Mouse (Mus musculus): ENCODE data around the gene Nmt2.
A peak's percentile ranks its signal among the peaks of the same experiment; 100 is the strongest.

Nmt2 gene

GRCm38 (mm10) chr2:3283602-3284472 is at the start of gene Nmt2:
Nmt2 (plus strand) TSS chr2:3284212.
- DNase-seq = peak; percentile 100

DNA sequence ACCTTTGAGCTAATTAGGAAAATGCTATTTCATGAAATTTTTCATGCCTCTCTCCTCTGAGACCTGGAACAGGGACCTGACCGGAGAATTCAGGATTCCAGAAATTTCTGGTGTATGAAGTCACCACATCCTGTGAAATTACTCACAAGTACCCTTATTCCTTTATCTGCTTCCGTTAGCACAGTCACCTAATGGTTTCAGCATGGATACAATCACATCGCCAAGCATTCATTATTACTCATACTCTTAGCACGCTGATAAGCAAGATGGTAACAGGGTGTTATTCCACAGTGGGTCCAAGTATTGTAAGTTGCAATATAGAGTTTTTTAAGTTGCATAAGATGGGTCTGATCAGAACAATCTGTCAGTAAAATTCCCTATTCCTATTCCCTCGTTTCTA is 44.8 kb upstream of the Nmt2 start:
- no peak for DNase-seq

- DNase-seq = no peak
Measured at GRCm38 (mm10) chr2:3244251-3244650, 39.8 kb upstream of the Nmt2 start.

DNA sequence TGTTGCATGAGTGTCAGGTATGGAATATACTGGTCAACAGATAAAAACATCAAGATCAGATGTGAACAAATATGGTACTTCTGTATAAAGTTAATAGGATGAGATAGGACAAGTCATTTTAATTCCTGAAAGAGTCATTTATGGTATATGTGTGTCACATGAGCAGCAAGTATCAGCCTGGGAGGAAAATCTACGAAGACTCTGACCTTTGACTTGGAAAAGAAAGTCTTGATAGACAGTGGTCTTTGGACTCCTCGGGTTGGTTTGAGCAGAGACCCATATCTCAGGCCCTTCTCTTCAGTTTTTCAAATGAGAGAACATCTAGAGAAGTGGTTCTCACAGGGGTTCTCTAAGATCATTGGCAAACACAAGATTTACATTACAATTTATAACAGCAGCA is 32.7 kb upstream of the Nmt2 start:
- no peak for DNase-seq

- no peak for DNase-seq
Measured at GRCm38 (mm10) chr2:3266466-3266865, 17.5 kb upstream of the Nmt2 start.

- DNase-seq = no peak
Measured at GRCm38 (mm10) chr2:3267879-3268278, 16.1 kb upstream of the Nmt2 start.

GRCm38 (mm10) chr2:3273349-3273748 is 10.7 kb upstream of the Nmt2 start:
- no peak for DNase-seq

DNA sequence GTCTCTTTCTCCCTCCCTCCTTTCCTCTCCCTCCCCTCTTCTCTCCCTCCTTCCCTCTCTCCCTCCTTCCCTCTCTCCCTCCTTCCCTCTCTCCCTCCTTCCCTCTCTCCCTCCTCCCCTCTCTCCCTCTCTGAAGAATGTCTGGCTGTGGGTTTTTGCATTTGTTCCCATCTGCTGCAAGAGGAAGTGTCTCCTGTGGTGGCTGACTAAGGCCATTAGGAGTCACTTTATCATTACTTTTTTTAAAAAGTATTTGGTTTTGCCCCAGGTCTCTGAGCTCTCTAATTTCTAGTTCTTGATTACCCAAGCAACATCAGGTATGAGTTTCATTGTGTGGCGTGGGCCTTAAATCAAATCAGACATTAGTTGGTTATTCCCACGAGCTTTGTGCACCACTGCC is 7.9 kb upstream of the Nmt2 start:
- DNase-seq = no peak

- DNase-seq = no peak
Measured at GRCm38 (mm10) chr2:3277502-3277901, 6.5 kb upstream of the Nmt2 start.

- no peak for DNase-seq
Measured at GRCm38 (mm10) chr2:3281311-3281710, 2.7 kb upstream of the Nmt2 start.

GRCm38 (mm10) chr2:3282866-3283601 is 978 bp upstream of the Nmt2 start:
- peak in 1 of 2 experiments; percentile 3 for DNase-seq

DNA sequence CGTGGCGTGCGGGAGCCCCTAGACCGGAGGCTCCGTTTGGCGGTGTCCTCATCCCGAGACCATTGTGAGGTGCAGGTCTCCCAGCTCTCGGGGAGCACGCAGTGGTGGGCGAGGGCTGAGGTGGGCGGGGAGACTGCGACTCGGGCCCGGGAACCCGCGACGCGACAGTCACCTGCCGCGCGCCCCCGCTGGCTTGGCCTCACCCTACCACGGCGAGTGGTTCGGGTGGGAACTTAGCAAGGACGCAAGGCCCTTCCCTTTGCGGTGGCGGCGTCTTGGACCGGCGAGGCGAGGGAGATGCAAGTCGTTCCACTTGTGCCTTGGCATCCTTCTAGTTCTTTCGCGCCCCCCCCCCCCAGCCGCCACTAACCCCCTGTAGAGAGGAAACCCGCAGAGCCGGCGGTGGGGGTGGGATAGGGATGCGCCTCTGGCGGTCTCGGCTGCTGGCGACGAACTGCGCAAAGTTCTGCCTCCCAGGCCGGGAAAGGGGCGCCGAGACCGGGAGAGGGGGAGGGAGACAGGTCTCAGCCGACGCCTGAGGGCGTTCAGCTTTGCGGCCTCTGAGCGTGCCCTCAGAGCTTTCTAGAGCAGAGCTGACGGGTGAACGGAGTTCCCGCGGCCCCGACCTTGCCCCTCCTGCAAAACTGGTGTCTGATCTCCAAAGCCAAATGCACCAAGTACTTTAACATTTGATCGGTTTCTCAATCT is 615 bp downstream of the Nmt2 start:
- DNase-seq = peak; percentile 68 to 74

DNA sequence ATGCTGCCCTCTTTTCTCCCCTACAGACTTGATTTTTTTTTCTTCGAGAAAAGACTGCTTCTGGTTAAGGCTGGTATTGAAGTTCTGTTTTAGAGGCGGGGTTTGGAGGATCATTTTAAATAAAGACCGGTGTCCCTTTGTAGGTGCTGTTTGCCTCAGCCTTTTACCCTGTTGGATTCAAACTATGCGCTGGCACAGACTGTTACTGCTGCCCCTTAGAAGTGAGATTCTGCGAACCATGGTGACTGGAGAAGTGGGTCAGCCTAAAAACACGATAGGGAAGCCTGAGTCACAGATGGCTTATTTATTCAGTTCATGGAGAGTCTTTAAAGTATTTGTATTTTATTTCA is 1.1 kb downstream of the Nmt2 start:
- no peak for DNase-seq

- DNase-seq = no peak
Measured at GRCm38 (mm10) chr2:3285709-3286108, 1.7 kb downstream of the Nmt2 start.

DNA sequence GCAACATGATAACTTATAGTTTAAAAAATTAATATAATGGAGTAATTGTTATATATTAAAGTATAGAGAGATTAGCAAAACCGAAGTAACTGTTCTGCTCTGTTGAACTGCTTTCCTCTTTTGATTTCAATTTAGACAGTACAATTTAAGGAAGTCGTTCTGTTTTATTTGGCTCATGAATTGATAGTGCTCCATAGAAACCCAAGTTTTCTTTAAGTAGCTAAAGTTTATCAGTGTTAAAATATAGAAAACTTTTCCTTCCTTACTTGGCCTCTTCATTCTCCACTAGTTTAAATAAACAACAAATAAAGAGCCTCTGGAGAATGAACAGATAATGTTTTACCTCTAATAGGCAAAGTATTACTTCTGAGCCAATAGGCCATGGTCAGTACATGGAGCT is 2.2 kb downstream of the Nmt2 start:
- DNase-seq = no peak

DNA sequence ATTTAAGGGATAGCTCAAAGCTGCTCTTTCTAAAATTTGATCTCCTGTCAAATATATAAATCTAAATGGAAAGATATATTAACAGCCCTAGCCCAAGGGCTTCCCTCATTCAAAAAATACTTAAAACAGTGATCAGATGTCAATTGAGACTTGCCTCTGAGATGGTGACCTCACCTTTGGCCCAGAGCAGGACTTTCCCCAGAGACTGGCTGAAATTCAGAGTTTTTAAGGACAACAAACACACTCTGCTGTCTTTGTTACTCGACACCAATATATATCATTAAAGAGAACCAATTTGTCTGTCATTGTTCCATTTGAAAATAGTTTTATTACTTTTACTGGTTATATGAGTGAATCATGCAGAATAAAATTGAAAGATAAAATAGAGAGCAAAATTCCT is 5.6 kb downstream of the Nmt2 start:
- no peak for DNase-seq

DNA sequence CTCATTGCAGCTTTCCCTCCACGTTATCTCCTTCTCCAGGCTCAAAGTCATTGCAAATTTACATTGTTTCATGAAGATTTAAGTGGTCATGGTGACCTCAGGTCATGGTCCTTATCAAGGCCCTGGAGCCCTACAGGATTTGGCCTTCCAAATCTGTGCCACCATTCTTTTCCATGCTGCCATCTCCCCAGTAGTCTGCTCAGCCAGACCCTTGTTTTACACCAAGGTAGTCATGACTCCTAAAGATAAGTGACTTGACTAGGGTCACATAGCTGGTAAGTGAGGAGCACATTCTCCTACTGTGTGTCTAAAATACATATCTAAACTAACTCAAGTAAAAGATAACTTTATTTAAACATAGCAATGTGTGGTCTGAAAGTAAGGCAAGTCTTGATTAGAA is 8.2 kb downstream of the Nmt2 start:
- no peak for DNase-seq

DNA sequence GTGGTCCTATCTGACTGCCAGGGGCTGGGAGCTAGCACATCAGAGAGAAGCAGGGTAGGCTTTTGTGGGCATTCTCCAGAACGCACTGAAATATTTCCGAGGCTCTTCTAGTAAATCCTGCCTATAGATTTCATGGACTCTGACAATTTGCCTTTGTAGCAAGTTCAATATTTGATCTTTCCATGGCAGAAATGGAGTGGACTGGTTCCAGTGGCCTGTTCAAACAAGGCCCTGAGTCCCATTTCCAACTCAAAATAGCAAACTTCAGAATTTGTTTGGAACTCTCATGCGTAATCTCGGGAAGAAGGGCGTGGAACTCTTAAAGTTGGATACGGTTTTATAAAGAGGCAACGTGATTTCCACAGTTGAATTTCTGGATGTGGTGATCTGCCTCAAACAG is 11.8 kb downstream of the Nmt2 start:
- no peak for DNase-seq

DNA sequence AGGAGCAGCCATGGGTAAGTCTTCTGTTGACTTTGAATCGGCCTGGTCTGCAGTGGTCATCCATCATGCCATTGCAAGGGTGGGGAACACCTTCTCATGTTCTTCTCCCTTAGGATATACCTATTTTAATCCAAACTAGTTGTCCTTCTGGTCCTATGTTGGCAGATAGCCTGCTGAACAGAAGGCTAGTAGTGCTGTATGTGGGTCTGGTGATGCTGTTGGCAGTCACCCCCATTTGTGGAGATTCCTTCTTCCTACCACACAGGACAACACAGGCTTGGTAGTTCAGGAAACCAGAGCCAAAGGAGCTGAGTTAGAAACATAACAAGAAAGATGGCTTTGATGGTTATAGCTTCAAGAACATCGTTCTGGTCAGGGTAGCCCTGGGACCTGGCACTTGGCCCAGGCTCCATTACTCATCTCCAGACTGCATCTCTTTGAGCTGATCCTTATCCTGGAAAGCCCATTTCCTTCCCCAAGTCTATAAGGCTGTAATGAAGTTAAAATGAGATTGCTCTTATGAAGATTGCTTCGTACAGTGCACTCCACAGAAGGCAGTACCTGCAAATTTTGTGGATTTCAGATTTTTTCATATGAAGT is 21.5 kb downstream of the Nmt2 start:
- no peak for DNase-seq

DNA sequence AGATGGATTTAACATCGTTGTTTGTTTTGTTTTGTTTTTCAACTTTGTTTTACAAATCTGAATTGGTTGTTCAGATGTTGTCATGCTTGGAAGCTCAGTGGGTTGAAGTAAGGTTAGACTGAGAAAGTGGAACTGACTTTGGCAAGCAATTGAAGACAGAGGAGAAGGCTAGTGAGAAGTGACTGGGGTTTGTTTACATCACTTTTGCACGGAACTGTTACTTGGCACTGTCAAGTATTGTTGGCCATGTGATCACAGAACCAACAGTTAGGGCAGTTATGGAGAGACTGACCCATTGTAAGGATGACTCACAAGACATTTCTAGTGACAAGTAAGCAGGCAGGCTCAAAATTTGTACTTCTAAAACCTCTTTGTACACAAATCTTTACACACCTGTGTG is 39.1 kb downstream of the Nmt2 start:
- no peak for DNase-seq

DNA sequence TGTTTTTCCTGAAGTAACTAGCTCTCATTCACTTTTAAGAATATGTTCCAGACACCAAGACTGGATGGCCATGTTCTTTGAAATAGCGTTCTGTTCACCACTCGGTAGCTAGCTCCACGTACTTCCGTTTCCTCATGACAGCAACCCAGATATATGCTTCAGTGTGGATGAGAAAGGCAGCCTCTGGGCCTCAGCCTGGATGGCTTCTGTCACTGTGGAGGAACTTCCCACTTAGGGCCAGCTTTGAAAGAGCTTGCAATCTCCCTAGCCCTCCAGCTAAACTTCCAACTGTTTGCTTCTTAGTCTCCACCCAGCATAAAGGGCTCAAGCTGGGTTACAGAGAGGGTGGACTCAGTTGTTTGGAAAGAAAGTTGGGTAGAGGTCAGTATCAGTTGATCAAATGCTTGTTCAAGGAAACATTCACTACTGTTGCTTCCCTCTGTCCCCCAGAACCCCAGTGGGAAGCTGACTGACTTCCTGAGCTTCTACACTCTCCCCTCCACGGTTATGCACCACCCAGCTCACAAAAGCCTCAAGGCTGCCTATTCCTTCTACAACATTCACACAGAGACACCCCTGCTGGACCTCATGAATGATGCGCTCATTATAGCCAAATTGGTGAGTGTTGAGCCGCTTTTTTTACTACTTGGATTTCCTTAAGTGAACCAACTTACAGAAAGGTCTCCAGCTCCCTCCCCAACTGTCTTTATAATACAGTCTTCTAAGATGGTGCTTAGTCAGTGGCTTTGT is 40.5 kb downstream of the Nmt2 start:
- DNase-seq = no peak

DNA sequence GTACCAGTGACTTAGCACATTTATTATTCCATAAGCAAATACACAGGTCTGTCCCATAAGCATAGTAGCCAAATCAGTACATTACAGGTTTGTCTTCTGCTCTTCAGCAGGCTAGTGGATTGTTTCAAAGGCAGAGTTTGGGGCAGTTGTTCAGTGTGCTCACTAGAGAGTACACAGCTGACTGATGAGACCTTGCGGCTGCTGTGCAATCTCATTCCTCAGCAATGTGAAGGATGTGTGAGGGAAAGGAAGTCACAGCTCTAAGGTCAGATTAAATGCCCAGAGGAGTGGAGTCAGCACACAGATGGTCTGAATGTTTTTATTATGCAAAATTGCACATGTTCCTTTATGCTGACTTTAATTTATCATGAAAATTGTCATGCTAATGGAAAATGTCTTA is 42.5 kb downstream of the Nmt2 start:
- no peak for DNase-seq

DNA sequence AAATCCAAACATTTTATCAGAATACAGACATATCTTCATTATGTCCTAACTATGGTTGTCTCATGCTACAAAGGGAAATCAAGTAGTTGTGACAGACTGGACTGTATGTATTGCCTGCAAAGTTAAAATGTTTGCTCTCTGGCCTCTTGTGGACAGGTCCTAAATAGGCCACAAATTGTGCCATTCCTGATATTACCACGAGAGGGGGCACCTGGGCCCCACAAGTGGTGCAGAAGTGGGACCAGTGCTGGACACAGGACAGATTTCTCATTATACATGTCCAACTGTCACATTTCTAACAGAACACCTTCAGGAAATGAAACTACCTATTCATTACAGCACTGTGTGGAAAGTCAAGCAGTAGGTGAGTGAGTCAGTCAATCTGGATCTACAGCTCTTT is 43.3 kb downstream of the Nmt2 start:
- DNase-seq = no peak
